Mouse (Mus musculus) gastrocnemius, adult 2 months (tissue): Measurements from ENCODE around the gene Macrod2. TPM values are rescaled to one million over a fixed set of nuclear protein-coding genes. Genes with fewer than 3 reads are reported as not detected.
A peak's percentile ranks its signal among the peaks of the same experiment; 100 is the strongest.

Experiments used
- DNase-seq: peaks from one replicate; pipeline ENCODE4 v3.0.0; 2022
- H3K27ac ChIP-seq: fragments of 200-600 bp; 2 replicates; pipeline ENCODE4 v1.8.1; 2022; ENCODE audit warnings: mild to moderate bottlenecking
- H3K4me3 ChIP-seq: fragments of 200-600 bp; 2 replicates; pipeline ENCODE4 v1.8.1; 2022; ENCODE audit warnings: mild to moderate bottlenecking, moderate library complexity
- CTCF ChIP-seq: fragments of 200-600 bp; IDR thresholded peaks from 2 replicates; pipeline ENCODE4 v1.8.1; 2022; ENCODE audit warnings: antibody characterized with exemption, mild to moderate bottlenecking, moderate library complexity
- intact Hi-C: fragments of 180-260 bp; cut with DNase I; formaldehyde crosslinking; loops from one replicate; pipeline ENCODE4 v1.15.1; 2025
- total RNA-seq, 2 experiments: library from RNA; stranded (reverse); gene quantifications; 2 replicates each; pipeline ENCODE4 v1.2.3; 2021

Gene Macrod2
- total RNA-seq, 2 experiments from 2014 or later: 16.4 to 19.3 TPM

- Histone ChIP-seq H3K4me3 (no peak overlapping the region), H3K27ac (no peak overlapping the region)
- TF ChIP-seq CTCF: no peak
- DNase-seq: no peak
- intact Hi-C loops: no loop called here
Measured at GRCm38 (mm10) chr2:141558242-141558827, 1163.2 kb downstream of the Macrod2 start.

DNA sequence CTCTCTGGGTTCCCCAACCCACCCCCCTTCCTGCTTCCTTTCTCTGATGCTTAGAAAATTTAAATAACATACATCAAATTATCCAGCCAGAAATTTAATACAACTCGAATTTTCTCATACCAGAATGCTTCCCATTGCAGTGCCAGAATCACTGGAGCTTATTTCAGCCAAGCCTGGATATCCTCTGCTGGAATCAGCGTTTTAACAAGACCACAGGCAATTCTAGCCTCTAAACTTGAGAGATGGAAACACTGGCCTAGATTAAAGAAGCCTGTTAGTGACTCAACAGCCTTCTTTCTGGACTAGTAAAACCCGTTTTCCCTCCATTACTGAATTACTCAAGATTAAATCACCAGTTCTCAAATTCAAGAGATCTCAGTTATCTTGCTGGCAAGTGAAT is 1170.9 kb downstream of the Macrod2 start:
- no peak for DNase-seq
- TF ChIP-seq CTCF: no peak
- Histone ChIP-seq H3K4me3 (no peak overlapping the region), H3K27ac (no peak overlapping the region)
- intact Hi-C loops: no loop called here

DNA sequence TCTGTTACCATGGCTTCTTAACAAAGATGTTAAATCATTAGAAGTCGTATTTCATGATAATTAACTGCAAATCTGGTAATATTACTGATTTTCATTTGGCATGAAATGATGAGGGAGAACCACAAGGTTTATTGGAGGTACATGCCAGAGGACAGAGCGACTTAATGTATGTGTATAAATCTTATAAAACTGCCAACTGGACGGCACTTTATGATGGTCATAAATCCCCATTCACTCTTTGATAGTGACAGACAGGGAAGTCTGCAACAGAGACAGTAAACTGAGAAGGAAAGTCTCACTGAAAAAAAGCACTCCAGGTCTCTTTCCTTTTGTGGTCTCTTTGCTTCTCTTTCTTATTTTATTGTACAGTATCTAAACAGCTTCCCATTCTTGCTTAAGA is 1176.3 kb downstream of the Macrod2 start:
- no peak for TF ChIP-seq CTCF
- no peak overlapping the region for H3K4me3 ChIP-seq
- no peak for DNase-seq
- no peak overlapping the region for H3K27ac ChIP-seq
- intact Hi-C loops: no loop called here

DNA sequence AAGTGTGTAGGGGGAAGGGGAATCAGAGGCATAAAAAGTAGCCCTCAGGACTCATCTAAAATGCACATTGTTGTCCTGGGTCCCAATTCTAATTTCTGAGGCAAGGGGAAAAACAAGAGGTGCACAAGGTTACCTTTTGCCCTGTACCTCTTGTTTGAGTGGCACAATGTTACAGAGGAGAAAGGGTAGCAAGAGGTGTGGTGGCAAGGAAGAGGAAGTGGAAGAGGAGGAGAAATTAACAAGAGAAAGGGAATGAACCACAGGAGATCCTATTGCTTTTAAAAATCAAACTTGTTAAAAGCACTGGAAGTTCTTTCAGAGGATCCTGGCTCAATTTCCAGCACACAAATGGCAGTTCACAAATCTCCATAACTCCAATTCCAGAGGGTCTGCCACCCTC is 1183.1 kb downstream of the Macrod2 start:
- Histone ChIP-seq H3K4me3 (no peak overlapping the region), H3K27ac (no peak overlapping the region)
- intact Hi-C loops: no loop called here
- TF ChIP-seq CTCF: no peak
- no peak for DNase-seq

DNA sequence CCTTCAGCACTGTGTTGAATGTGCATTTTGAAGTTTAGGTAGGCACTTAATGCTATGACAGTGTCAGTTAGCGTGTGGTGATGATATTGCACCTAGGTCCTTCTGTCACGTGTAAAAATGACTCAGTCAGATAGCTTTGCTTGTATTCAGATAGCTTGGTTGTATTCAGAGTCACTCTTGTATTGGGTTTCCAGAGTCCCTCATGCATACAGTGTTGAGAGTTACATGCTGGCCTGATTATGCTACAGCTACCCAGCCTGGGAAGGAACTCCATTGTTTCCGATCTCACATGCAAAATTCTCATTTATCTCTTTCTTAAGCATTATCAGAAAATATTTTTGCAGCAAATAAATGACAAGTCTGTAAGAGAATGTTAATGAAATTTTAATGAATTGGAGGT is 1187.3 kb downstream of the Macrod2 start:
- Histone ChIP-seq H3K4me3 (no peak overlapping the region), H3K27ac (no peak overlapping the region)
- no peak for TF ChIP-seq CTCF
- no peak for DNase-seq
- intact Hi-C loops: no loop called here

- intact Hi-C loops: no loop called here
- DNase-seq: no peak
- Histone ChIP-seq H3K27ac (no peak overlapping the region), H3K4me3 (no peak overlapping the region)
- TF ChIP-seq CTCF: no peak
Measured at GRCm38 (mm10) chr2:141582933-141583332, 1187.8 kb downstream of the Macrod2 start.

- no peak overlapping the region for H3K4me3 ChIP-seq
- no peak overlapping the region for H3K27ac ChIP-seq
- DNase-seq: no peak
- TF ChIP-seq CTCF: no peak
- intact Hi-C loops: no loop called here
Measured at GRCm38 (mm10) chr2:141587290-141587689, 1192.2 kb downstream of the Macrod2 start.

GRCm38 (mm10) chr2:141591326-141591725 is 1196.2 kb downstream of the Macrod2 start:
- TF ChIP-seq CTCF: no peak
- H3K4me3 ChIP-seq: no peak overlapping the region
- H3K27ac ChIP-seq: no peak overlapping the region
- intact Hi-C loops: no loop called here
- no peak for DNase-seq

- Histone ChIP-seq H3K4me3 (no peak overlapping the region), H3K27ac (no peak overlapping the region)
- intact Hi-C loops: no loop called here
- DNase-seq: no peak
- no peak for TF ChIP-seq CTCF
Measured at GRCm38 (mm10) chr2:141594811-141595210, 1199.7 kb downstream of the Macrod2 start.

DNA sequence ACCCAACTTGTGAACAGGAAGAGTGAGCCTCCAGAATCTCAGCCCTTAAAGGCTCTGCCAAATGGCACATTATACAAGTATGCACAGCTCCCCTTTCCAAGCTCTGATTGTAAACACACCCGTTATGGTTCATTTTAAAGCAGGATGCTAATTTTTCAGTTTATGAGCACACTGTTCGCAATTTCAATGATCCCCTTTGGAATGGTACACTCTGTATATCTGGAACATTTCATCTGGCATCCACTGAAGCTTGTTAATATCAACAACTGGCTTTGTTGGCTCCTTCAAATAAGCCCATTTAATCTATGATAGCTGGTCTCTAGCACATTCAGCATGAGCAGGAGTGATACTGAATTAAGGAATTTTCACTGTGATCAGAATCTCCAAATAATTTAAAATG is 1222.6 kb downstream of the Macrod2 start:
- intact Hi-C loops: no loop called here
- Histone ChIP-seq H3K27ac (no peak overlapping the region), H3K4me3 (no peak overlapping the region)
- DNase-seq: no peak
- TF ChIP-seq CTCF: no peak

- peak; percentile 15 for DNase-seq
- Histone ChIP-seq H3K4me3 (no peak overlapping the region), H3K27ac (no peak overlapping the region)
- intact Hi-C loops: no loop called here
- TF ChIP-seq CTCF: no peak
Measured at GRCm38 (mm10) chr2:141618257-141618656, 1223.1 kb downstream of the Macrod2 start.

GRCm38 (mm10) chr2:141664051-141664450 is 1268.9 kb downstream of the Macrod2 start:
- Histone ChIP-seq H3K27ac (no peak overlapping the region), H3K4me3 (no peak overlapping the region)
- TF ChIP-seq CTCF: no peak
- intact Hi-C loops: no loop called here
- no peak for DNase-seq

- TF ChIP-seq CTCF: no peak
- no peak overlapping the region for H3K27ac ChIP-seq
- intact Hi-C loops: no loop called here
- H3K4me3 ChIP-seq: no peak overlapping the region
- DNase-seq: no peak
Measured at GRCm38 (mm10) chr2:141672814-141673213, 1277.7 kb downstream of the Macrod2 start.

- no peak overlapping the region for H3K27ac ChIP-seq
- intact Hi-C loops: no loop called here
- DNase-seq: no peak
- TF ChIP-seq CTCF: no peak
- H3K4me3 ChIP-seq: no peak overlapping the region
Measured at GRCm38 (mm10) chr2:141673405-141673804, 1278.3 kb downstream of the Macrod2 start.
